Mouse (Mus musculus) heart, postnatal 25 days (tissue): ENCODE results near the gene Mllt3. TPM values are rescaled to one million over a fixed set of nuclear protein-coding genes. Genes with fewer than 3 reads are reported as not detected.
A peak's percentile ranks its signal among the peaks of the same experiment; 100 is the strongest.

ENCODE experiments used
- DNase-seq: peaks from one replicate; pipeline ENCODE4 v3.0.0; 2022; ENCODE audit warnings: low spot score
- intact Hi-C: fragments of 180-260 bp; cut with DNase I; formaldehyde crosslinking; loops from one replicate; pipeline ENCODE4 v1.15.1; 2025
- total RNA-seq, 2 experiments: library from RNA; stranded (reverse); gene quantifications; 2 replicates each; pipeline ENCODE4 v1.2.3; 2021

Gene Mllt3
- total RNA-seq, 2 experiments from 2014 or later = 11.7 to 12.2 TPM

GRCm38 (mm10) chr4:87905149-87905771 is 127.9 kb downstream of the Mllt3 start:
- DNase-seq = no peak
- intact Hi-C loops = loop anchor here (10.0 kb wide), 1 partner anchor 540 kb away; no protein-coding TSS in a partner anchor

- no peak for DNase-seq
- intact Hi-C loops = loop anchor here (5.0 to 10.0 kb wide), 2 partner anchors 117 to 540 kb away; no protein-coding TSS in a partner anchor
Observed at GRCm38 (mm10) chr4:87904722-87905121, 128.4 kb downstream of the Mllt3 start.

- no peak for DNase-seq
Observed at GRCm38 (mm10) chr4:87902584-87902983, 130.6 kb downstream of the Mllt3 start.

GRCm38 (mm10) chr4:87901166-87901565 is 132.0 kb downstream of the Mllt3 start:
- peak; percentile 6 for DNase-seq
- intact Hi-C loops = loop anchor here (5.0 to 10.0 kb wide), 2 partner anchors 114 to 536 kb away; no protein-coding TSS in a partner anchor

More at GRCm38 (mm10) chr4:87902584-87902983, 130.6 kb downstream of the Mllt3 start:
- intact Hi-C loops = loop anchor here (5.0 to 10.0 kb wide), 2 partner anchors 115 to 538 kb away; no protein-coding TSS in a partner anchor

- intact Hi-C loops = no loop called here
- DNase-seq = no peak
Observed at GRCm38 (mm10) chr4:87893498-87893897, 139.7 kb downstream of the Mllt3 start.

GRCm38 (mm10) chr4:87893012-87893411 is 140.2 kb downstream of the Mllt3 start:
- no peak for DNase-seq
- intact Hi-C loops = no loop called here

- no peak for DNase-seq
- intact Hi-C loops = no loop called here
Observed at GRCm38 (mm10) chr4:87883225-87883875, 149.8 kb downstream of the Mllt3 start.

DNA sequence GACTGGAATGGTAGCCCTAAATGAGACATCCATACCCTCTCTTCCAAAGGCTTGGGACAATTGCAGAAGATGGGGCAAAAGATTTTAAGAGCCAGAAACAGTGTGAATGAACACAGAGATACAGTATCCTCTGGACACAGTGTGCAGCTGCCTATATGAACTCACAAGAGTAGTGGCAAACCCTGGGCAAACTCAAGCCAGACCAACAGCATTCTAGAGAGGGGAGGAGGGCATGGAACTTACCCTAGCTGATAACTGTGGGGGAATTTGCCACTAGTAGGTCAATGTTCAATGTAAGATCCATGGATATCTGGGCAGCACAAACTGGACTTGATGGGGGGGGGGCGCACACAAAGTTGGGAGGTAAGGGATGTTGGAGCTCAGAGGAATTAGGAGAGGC is 151.2 kb downstream of the Mllt3 start:
- no peak for DNase-seq
- intact Hi-C loops = no loop called here

GRCm38 (mm10) chr4:87881583-87881982 is 151.6 kb downstream of the Mllt3 start:
- intact Hi-C loops = no loop called here

GRCm38 (mm10) chr4:87880297-87880696 is 152.9 kb downstream of the Mllt3 start:
- no peak for DNase-seq
- intact Hi-C loops = no loop called here

More at GRCm38 (mm10) chr4:87881583-87881982, 151.6 kb downstream of the Mllt3 start:
- no peak for DNase-seq

GRCm38 (mm10) chr4:87878701-87879100 is 154.5 kb downstream of the Mllt3 start:
- intact Hi-C loops = no loop called here
- no peak for DNase-seq

GRCm38 (mm10) chr4:87870563-87870962 is 162.6 kb downstream of the Mllt3 start:
- intact Hi-C loops = no loop called here
- DNase-seq = no peak

DNA sequence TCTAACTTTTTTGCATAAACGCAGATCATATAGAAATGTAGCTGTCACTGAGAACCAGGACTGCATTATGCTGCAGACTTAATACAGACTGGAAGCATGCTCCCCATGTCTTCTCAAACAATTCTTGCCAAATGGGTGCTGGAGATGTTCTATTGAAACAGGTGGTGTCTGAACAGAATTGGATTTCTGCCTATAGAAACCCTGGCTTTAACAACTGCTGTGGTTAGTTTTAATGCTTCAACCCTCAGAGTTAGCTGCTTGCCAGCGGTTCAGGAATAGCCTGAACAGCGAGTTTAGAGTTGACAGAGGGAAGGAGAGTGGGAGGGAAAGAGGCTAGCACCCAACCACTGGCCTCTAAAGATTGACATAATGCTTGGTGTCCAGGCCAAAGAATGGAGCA is 166.6 kb downstream of the Mllt3 start:
- DNase-seq = no peak

GRCm38 (mm10) chr4:87865848-87866247 is 167.3 kb downstream of the Mllt3 start:
- DNase-seq = no peak
- intact Hi-C loops = no loop called here

More for the DNA sequence above, 166.6 kb downstream of the Mllt3 start:
- intact Hi-C loops = no loop called here

DNA sequence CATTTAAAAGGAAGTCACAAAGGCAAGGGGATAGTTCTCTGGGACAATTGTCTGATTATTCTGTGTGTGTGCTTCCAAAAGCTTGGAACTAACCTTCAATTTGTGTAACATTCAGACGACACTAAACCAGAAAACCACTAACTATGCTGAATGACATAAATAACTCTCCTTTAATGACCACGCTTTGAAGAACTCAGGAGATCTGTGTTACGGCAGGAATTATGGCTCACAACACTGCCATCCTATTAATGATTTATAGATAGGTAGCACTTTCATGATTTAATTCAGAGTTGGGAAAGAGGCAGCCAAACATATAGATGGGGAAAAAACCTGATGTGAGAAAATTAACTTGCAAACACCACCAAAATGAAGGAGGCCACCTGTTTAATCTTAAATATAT is 168.1 kb downstream of the Mllt3 start:
- DNase-seq = no peak
- intact Hi-C loops = no loop called here

- no peak for DNase-seq
- intact Hi-C loops = no loop called here
Observed at GRCm38 (mm10) chr4:87863212-87863611, 170.0 kb downstream of the Mllt3 start.

DNA sequence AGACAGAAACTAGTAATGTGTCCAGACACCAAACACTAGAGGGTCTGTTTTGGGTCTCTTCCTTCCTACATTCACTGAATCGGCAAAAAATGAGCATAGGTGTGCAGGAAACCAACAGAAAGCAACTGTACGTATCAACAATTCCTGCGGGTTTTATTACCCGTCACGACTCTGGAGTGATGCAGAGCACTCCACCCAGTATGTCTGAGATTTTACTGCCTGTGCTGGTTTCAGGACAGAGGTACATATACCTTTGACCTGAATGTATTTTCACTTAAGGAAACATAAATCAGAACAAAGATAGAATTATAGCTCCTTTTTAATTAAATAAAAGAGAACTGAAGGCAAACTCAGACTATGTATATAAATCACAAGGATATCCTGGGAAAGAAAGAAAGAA is 172.4 kb downstream of the Mllt3 start:
- DNase-seq = no peak
- intact Hi-C loops = no loop called here

- intact Hi-C loops = no loop called here
- no peak for DNase-seq
Observed at GRCm38 (mm10) chr4:87859148-87859547, 174.0 kb downstream of the Mllt3 start.

DNA sequence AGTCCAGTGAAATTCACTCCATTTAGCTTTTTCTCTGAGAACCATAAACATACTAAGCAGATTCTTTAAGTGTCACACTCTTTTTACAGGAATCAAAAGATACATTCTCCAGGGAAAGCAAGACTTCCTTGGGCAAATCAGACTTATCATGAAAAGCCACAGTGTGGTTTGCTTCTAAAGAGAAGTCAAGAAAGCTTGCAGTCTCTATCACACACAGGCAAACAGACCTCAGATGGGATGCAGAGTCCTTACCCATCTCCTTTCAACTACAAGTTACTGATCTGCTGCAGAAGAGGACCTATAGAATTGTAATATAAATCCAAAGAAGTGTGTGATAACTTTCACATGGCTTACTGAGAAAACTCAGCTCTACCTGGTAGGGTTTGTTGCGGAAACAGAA is 175.2 kb downstream of the Mllt3 start:
- intact Hi-C loops = no loop called here
- DNase-seq = no peak

DNA sequence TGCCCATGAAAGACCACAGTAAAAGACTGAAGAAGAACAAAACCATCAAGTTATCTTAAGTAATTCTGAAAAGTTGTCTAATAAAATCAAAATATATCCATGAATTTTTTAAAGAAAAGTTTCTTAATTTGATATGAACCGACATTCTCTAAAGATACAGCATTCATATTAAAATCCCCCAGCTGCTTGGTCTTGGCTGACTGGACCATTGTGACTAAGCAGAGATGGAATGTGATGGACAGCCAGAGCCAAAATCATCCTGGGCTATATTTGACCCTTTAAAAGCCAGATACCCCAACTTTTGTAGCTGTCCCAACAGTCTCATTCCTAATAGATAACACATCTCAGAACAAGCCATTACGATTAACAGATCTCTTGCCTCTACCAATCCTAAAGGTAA is 180.7 kb downstream of the Mllt3 start:
- intact Hi-C loops = no loop called here
- DNase-seq = no peak

GRCm38 (mm10) chr4:87850051-87850450 is 183.1 kb downstream of the Mllt3 start:
- DNase-seq = no peak
- intact Hi-C loops = no loop called here
